Mouse (Mus musculus): Measurements from ENCODE around the gene Ints11.

GRCm38 (mm10) chr4:155895216-155895615, 25.9 kb downstream of the Ints11 start:
- TF ChIP-seq CTCF (IDR thresholded peaks at IDR 0.05; ENCODE audit: control insufficient read depth, insufficient read depth, low read length) (no peak), POLR2A (IDR thresholded peaks at IDR 0.05; ENCODE audit: borderline replicate concordance, control insufficient read depth, low read depth, low read length) (no peak)
